Mouse (Mus musculus) ovary, postnatal 14 days (tissue): ENCODE measurements at regions not wholly inside any gene's neighbourhood (a gene's known extent, or its start where the extent isn't known, plus 50 kb on each side); places are given as distances from the start of the nearest gene placed in this dataset.
A peak's percentile ranks its signal among the peaks of the same experiment; 100 is the strongest.
"Not testable (repeated sequence)": the region's sequence is repeated elsewhere in the genome, so short reads cannot be mapped to it uniquely, and the experiment has no call there.

Experiments used
- DNase-seq: peaks from one replicate; pipeline ENCODE4 v3.0.0; 2022; ENCODE audit warnings: low spot score

DNA sequence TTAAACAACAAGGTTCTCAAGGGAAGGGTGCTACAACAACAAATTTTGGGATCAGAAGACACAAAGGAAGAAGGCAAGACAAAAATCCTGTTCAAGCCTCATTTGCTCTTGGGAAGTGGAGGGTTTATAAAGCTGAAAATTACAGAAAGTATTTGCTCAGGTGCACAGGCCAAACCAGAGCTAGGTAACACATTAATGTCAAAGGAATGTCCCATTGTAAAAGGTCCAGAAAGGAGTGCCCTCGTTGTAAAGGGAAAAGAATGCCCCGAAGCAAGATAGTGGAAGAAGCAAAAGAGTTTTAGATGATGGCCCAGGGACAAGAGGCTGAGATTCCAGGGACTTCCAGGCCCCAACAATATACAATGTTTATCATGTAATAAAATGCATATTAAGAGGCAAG lies 317.3 kb downstream of the Car8 start:
- no peak for DNase-seq

DNA sequence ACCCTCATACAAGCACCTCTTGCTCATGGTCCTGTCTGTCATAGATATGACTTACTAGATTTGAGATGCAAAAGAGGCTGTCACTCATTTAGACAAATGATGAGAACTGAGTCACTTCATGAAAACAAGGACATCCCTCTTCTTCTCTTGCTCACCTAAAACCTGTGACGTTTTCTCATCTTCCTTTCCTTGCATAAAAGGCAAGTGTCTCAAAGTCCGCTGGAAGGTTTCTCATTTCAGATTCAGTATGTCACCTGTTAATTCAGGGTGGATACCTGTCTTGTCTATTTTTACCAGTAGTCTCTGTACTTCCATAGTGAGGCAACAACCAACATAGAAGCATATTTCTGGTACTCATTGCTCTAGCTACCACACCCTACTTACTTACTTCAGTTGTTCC lies 325.6 kb downstream of the Car8 start:
- DNase-seq, result no peak

DNA sequence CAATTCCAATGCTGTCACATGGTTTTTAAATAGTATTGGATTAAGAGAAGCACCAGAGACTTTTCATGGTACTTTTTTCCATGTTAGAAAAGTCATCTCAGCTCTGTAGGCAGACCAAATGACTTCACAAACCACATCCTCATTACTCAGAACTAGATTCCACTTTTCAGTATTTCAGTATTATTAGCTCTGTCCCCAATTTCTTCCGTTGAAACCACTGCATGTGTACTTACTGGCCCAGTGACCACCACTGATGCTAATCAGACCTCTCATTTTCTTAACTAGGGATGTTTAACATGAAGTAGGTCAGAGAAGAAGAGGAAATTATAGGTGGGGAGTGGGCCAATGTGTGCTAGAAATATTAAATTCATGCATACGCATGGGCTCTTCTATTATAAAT lies 326.2 kb downstream of the Car8 start:
- DNase-seq, result no peak

DNA sequence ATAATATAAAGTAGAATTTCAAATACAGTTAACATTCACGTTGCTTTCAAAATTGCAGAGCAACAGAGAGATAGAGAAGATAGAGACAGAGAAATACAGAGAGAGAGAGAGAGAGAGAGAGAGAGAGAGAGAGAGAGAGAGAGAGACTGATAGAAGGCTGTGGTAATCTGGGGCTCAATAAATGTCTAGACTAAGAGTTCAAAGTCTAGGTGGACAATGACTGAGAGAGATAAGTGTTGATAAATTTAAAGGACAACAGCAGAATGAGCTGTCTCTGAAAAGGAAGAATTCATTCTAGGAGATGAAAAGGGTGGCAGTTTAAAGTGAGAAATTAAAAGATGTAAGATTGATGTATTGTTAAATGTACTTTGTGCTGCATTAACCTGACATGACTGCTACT lies 335.7 kb downstream of the Car8 start:
- DNase-seq, result no peak

DNA sequence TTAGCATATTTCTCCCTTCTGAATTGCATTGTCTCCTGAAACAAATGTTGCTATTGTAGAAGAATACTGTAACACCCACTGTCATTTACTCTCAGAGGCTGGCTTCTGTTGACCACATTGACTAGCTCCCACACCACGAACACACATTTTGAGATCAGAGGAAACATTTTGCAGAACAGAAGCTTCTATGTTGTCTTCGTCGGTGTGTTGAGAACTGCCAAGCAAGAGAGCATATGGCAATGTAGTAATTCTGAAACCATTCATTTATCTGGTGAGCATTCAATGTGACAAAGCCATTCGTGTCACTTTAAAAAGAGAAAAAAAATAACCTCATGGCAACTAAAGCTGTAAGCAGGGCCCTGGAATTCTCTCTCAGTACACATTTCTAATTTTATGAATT lies 343.9 kb downstream of the Car8 start:
- no peak for DNase-seq

DNA sequence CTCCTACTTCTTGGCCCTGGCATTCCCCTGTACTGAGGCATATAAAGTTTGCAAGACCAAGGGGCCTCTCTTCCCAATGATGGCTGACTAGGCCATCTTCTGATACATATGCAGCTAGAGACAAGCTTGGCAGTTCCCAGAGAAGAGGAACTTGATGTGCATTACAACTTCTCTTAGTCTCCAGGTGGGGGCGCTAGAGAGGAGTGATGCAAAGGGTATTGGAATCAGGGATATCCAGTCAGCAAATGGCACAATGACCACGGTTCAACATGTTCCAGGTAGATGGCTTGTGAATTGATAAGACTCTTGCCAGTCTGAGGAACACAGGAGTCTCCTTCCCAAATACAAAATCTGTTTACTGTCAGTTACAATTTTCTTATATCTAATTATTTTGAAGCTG lies 347.7 kb downstream of the Car8 start:
- no peak for DNase-seq

DNA sequence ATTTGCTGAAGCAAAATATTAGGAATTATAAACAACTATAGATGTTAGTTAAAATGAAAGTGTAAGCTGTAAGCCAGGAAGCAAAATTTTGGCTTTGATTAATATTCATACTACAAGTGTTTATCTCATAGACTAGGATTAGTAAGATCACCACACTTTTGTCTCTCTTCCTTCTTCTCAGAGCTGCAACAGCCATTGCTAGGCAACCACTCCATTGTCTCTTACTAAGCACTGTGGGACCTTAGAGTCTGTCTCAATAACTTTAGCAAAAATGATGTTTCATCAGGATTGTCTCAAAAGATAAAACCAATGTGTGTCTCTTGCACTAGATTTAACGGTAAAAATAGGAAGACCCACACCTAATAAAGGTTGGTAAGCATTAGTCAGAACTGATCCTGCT lies 384.3 kb downstream of the Car8 start:
- no peak for DNase-seq

DNA sequence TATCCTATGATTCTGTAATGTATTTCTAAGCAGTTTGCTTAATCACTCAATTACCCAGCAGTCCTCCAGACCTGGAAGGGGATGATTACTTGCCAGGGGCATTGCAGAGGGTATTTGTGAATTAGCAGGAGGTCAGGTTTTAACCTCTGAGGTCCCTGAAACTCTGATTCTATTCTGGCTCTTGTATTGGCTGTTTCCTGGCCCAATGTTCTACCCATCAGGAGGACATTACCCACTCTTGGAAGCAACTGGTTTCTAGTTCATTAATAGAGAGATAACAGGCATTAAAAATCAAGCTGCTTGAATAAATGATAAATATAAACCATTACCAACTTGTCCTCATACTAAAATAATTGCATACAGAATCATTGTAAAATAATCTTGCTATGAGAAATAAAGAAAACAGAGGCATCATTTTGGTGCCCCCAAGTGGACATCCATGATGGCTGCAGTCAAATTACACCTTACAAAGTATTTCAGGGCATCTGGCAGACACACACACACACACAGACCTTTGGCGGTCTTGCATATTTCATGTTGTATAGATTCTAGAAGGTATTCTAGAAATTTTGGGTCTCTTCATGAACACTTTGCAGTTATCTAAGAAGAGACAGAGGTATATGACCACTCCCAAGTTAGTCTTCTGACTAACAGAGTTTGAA lies 385.6 kb downstream of the Car8 start:
- peak; percentile 10 for DNase-seq

DNA sequence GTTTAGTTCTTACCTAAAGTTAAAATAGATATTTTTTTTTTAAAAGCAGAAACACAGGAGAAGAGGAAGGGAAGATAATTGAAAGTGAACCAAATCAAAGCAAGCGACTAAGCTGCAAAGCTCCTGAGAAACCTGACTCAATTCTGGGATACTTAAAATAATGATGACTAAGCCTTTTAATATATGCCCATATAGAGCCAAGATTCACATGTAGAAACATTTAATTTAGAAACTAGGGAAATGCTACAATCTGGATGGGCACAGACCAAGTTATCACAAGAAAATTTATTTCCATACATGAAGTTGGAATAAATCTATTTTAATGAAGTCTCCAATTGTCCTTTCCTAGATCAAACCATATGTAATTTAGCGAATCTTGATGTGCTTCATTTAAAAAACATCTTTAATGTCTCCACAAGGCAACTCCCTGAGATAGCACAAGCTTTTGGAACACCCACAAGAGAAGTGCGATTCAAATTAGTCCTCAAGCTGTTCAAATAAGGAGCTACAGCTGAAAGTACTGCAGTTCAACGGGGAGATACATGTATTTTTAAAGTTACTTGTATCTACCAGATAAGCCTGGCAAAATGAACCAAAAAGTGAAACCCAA lies 386.7 kb downstream of the Car8 start:
- DNase-seq, result no peak

DNA sequence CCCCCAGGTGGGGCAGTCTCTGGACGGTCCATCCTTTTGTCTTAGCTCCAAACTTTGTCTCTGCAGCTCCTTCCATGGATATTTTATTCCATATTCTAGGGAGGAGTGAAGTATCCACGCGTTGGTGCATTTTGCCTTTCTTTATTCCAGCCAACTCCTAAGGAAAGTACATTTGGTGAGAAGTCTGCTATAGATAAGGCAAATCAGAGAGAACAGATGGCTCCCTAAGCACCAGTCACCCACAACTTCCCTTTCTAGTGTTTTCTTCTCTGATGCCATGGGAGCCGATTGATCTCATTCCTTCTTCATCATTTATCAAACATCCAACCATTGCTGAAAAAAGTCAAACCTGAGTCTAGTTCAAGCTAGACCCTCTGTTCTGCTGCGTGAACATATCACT lies 391.4 kb downstream of the Car8 start:
- DNase-seq, result no peak

DNA sequence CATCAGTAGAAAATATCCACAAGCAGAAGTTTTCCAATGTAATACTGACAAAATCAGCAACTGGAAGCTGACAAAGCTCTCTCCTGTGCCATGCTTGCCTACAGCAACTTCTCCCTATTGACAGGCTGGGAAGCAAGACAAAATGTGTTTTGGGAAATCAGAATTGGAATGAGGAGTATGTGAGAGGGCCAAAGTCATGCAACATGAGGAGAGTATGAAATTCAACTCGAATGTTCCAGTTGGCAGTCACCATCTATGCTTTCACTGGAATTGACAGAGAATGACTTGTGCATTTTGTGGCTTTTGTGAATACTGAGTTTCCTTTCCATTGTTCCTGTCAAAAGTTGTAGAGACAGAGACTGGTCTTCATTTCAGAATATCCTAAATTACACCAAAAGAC lies 409.7 kb downstream of the Car8 start:
- DNase-seq, result no peak

DNA sequence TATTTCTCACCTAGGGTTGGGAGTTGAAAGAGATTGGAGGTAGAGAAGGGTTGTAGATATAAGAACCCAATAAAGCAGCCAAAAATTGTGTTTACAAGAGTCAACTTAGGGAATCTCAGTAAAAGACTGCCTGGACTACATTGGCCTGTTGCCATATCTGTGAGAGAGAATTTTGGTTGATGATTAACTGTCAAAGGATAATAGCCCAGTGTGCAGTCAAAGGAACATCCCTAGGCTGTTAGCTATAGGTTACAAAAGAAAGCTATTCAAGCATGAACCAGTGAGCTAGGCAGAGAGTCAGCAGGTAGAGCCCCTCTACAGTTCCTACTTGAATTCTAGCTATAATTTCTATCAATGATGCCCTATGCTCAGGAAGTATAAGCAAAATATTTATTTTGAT lies 419.0 kb downstream of the Car8 start:
- DNase-seq, result no peak

DNA sequence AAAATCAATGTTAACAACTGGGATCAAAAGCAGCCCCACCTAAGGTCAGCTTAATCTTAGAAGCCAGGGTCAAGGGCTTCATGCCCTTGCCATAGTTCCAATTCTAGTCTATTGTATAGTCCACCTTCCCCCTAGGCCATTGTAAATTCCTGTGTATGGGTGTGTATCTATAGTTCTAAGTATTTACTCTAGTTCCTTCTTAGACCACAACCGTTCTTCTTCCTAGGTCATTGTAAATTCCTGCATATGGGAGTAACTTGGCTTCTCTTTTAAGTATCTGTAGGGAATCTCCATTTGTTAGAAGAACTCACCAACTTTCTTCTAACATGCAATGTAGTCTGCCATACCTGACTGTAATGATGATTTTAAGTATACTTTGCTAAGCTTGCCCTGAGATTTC lies 461.1 kb downstream of the Car8 start:
- not testable (repeated sequence) for DNase-seq

DNA sequence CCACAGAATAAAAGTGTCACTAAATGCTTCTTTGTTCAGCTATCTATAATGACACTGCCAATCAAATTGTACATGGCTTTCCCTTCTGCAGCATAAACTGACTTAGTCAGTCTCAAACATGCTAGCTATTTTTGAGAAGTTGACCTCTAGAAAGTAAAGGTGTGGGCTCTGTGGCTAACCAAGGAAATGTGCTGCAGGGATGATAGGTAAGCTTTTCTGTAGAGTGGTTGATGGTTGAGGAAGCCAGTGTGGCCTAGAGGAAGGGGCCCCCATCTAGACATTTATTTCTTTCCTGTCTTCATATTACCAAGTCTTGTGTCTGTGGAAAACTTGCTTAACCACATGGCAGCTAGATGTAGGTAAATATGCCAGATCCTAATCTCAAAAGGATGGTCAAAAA lies 483.4 kb downstream of the Car8 start:
- no peak for DNase-seq

DNA sequence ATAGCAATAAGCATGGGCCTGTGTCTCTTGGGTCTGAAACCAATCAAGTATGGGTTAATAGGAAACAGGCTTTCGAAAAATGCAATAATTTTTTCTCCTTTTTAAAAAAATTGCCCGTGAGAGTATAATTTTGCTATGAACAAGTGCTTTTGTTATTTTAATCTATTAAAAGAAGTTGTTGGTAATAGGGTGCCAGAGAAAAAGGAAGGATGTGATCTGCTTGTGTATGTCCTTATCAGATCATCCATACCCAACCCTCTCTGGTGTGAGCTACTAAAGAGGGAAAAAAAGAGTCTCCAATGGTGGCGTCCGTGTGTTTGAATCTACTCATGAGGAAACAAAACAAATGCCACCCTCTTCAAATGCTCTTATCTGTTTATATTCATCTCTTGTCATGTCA lies 484.9 kb downstream of the Car8 start:
- DNase-seq, result no peak

DNA sequence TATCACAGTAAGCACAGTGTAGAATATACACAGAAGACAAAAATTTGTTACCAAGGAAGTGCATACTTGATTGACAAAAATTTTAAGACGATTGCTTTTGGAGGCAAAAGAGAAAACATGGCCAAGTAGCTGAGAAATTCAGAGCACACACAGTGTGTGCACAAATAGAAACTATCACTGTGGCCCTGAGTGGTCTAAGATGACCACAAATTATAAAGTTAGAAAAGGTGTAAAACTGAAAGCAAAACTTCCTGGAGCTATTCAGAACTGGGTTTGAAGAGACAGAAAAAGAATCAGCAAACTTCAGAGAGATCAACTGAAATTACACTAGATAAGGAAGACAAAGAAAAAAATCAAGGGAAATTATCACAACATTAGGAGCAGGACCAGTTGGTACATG lies 487.6 kb downstream of the Car8 start:
- no peak for DNase-seq

DNA sequence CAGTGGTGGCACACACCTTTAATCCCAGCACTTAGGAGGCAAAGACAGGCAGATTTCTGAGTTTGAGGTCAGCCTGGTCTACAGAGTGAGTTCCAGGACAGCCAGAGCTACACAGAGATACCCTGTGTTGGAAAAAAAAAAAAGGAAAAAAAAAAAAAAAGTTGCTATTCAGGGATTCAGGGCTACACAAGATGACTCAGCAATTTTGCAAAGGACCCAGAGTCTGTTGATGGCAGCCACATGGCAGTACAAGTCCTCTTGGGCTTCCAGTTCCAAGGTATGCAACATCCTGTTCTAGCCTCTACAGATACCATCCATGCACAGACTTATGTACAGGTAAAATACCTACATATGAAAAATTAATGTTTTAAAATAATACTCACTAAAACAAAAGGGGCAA lies 515.9 kb downstream of the Car8 start:
- DNase-seq, result no peak

DNA sequence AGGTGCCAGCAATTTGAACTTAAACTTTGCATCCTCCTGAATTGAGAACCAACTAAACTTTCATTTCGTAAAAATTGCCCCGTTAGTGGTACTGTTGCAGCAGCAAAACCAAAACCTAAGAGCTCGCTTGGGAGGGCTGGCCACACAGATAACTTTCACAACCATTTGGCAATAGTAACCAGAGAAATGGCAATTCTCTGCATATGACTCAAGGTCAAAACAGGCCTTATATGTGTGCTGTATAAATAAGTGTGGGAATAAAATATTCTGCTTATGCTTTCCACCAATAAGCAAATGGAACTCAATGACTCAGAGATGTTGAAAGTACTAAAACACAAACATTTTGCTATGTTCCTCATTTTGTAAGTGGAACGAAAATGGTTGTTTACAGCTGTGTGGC lies 550.3 kb downstream of the Car8 start:
- no peak for DNase-seq

DNA sequence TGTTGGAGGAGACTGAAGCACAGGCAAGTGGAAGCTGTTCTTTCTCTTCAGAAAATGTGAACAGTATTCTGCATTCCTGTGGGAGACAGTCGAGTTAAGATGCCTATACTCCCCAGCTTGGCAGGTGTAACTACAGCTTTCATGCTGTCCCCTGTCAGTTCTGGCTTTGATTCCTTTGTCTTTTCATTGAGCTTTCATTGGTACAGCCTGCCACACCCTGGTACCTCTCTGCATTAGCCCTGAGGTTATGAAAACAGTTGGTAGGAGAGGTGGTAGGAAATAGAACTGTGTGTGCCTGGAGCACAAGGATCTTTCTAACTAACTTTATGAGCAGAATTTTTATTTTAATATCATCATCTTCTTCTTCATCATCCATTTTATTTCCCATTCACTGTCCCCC lies 551.6 kb downstream of the Car8 start:
- no peak for DNase-seq

DNA sequence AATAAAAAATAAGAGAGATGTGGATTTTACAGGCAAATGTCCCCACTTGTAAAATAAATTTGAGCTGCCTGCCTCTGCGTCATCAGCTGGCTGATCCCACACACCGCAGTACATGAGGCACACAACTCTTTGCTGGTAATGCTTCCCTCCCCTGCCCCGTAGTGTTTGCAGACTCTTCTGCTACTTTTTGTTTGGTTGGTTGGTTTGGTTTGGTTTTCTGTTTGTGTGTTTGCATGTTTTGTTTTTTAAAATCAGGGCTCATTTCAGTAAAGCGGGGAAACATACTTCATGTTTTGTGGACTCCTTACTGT lies 568.1 kb downstream of the Car8 start:
- DNase-seq, result no peak

DNA sequence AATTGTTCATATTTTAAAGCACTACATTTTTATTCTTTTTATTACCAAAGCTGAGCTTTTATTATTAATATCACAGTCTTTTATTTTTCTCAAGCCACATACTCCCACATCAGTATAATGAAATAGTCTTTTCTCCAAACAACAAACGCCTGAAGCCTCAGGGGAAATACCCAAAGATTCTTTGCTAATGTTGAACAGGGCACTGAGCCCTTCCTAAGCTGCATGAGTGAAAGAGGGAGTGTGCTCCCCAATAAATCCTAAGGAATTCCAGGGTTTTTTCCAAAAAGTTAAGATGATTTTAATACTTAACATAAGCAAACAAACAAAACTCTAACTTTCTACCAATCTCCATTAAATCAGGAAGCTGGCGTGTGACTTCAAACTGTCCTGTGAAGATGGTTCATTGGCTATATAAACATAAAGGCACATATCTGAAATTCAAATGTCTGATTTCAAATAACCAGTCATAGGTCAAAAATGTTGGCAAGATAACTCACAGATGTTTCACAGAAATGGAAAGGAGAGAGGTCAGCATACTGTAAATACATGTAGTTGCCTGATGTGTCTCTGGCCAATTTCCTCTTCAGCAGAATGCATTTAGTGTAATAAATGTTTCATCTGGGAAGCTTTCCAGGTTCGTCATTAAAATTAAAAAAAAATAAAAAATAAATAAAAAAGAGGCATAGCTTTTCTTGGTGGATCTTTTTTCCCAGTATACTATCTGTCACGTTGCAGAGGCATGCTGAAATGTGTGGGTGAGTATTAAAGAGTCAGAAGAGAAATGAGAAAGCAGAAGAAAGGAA lies 568.6 kb downstream of the Car8 start:
- no peak for DNase-seq

DNA sequence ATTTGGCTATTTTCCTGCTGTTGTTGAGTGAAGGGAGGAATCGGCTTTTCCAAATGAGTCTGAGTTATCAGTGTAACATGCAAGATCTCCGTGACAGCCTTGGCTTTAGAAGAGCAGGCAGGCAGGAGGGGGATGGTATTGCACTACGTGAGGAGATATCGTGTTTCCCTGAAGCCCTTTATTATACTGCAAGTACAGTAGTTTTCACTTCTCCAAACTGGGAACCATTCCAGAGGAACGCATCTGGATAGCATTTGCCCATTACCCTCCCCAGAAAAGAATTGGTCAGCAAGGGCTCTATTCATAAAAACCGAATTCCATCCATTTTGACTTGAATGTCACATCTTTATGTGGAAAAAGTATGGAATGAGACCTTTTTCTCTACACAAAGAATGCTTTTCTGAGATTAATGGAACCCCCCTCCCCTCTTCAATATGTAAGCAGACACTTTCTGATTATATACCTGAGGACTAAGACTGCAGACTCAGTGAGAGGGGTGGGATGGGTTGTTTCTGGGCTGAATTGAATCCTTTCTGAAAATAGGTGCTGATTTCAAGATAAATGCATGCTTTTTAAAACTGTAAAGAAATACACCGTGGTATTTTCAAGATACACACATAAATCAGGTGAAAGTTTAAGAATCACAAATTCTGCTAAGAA lies 571.8 kb downstream of the Car8 start:
- DNase-seq, result no peak

DNA sequence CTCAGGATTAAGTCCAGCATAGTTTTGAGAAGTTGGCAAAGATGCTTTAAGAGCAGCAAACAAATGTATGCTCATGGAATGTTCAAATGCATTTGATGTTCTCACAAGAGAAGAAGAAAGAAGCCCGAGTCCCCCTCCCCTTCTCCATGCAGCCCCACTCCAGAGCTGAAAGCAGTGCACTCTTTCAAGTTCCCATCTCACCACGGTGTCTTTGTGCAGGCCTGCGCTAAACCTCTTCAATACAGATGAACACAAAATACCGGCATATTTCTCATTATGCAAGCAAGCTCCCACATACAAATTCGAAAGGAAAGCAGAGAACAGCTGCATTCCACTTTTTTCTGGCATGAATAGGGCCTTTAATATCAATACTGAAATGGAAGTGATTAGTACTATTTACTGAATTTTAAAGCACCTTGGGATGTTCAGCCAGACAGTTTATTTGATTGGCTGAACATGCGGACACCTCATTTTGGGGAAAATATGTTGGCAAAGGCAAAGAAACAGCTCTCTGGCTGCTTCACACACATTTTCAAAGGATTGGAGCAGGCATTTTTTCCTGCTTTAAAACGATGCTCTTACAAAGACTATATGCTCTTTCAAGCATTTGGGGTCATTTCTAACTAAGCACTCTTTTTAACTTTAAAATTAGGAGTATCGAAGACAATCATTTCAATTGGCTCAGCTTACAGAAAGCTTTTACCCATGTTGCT lies 595.8 kb downstream of the Car8 start:
- no peak for DNase-seq
